ENCODE assay signal across 19 mouse cellular contexts in genomic region chr7:3709000-3709399, GRCm38 (mm10). TPM values are rescaled to one million over a fixed set of nuclear protein-coding genes. Genes with fewer than 3 reads are reported as not detected.
DNase-seq lines count a peak whose midpoint lies in the region; ATAC-seq and TF ChIP-seq lines count a peak whose summit lies in the region.
"Had no signal": no experiment of that assay in that cellular context is flagged by ENCODE, and none has a peak within 500 bp of the region (broad histone marks: within the 10 kb centered on the region; RNA-seq: fewer than 3 reads in every experiment).

No protein-coding gene starts in this region.

- no peak overlapping the region for H3K27ac ChIP-seq in limb, embryonic 11.5 days (replicated peaks; ENCODE audit: low read depth, low read length)
- H3K27ac ChIP-seq in limb, embryonic 10.5 days = no peak overlapping the region
- H3K27ac ChIP-seq in ES-E14 (ENCODE audit: insufficient read depth, low read depth, low read length, poor library complexity, severe bottlenecking) = no peak overlapping the region
- H3K27ac ChIP-seq in liver, embryonic 12.5 days = peak overlapping the region; percentile 30; the same call in 1 of the 2 replicates
- H3K27ac ChIP-seq in kidney, embryonic 15.5 days = no peak overlapping the region
- H3K27ac ChIP-seq: heart, embryonic 13.5 days; hindbrain, embryonic 14.5 days; intestine, embryonic 15.5 days; limb, embryonic 15.5 days; lung, embryonic 15.5 days had no signal

- ATAC-seq in limb, embryonic 11.5 days (ENCODE audit: insufficient number of reproducible peaks, low FRiP score, low TSS enrichment, low read depth) = no peak
- ATAC-seq in liver, embryonic 12.5 days = no peak
- no peak for ATAC-seq in frontal cortex, adult (ENCODE audit: low TSS enrichment)
- ATAC-seq in kidney, embryonic 15.5 days (replicated peaks; ENCODE audit: low FRiP score) = no peak
- ATAC-seq: intestine, embryonic 15.5 days had no signal

- H3K27me3 ChIP-seq in limb, embryonic 11.5 days (ENCODE audit: control insufficient read depth, insufficient read depth, low read length) = no peaks in the 10 kb centered on the region
- no peaks in the 10 kb centered on the region for H3K27me3 ChIP-seq in limb, embryonic 10.5 days (ENCODE audit: low read depth, poor library complexity, severe bottlenecking)
- H3K27me3 ChIP-seq in liver, embryonic 12.5 days (replicated peaks) = no peaks in the 10 kb centered on the region
- no peaks in the 10 kb centered on the region for H3K27me3 ChIP-seq in kidney, embryonic 15.5 days
- H3K27me3 ChIP-seq: heart, embryonic 13.5 days; intestine, embryonic 15.5 days; limb, embryonic 15.5 days; lung, embryonic 15.5 days had no signal

- DNase-seq in limb, embryonic 11.5 days (ENCODE audit: low spot score) = peak; percentile 24
- no peak for DNase-seq in limb, embryonic 10.5 days (ENCODE audit: low spot score)
- peak; percentile 40 for DNase-seq in ES-E14 (ENCODE audit: low read depth, low spot score)
- no peak for DNase-seq in kidney, postnatal 4 days
- DNase-seq: cerebellum, adult 9-10 months; gastrocnemius, postnatal 14 days; heart, adult 18-20 months; midbrain, embryonic 14.5 days; right cerebral cortex, postnatal 25 days; thymus, postnatal 4 days had no signal

- H3K4me2 ChIP-seq in limb, embryonic 11.5 days (ENCODE audit: low read depth, severe bottlenecking) = no peak overlapping the region
- H3K4me2 ChIP-seq in liver, embryonic 12.5 days = no peak overlapping the region
- no peak overlapping the region for H3K4me2 ChIP-seq in kidney, embryonic 15.5 days
- H3K4me2 ChIP-seq: heart, embryonic 13.5 days; hindbrain, embryonic 14.5 days; intestine, embryonic 15.5 days; limb, embryonic 15.5 days; lung, embryonic 15.5 days had no signal

- H3K9ac ChIP-seq in limb, embryonic 11.5 days (ENCODE audit: low read length) = no peak overlapping the region
- H3K9ac ChIP-seq in ES-E14 (ENCODE audit: insufficient read depth, low read depth, low read length, poor library complexity, severe bottlenecking) = no peak overlapping the region
- no peak overlapping the region for H3K9ac ChIP-seq in liver, embryonic 12.5 days
- no peak overlapping the region for H3K9ac ChIP-seq in kidney, embryonic 15.5 days
- H3K9ac ChIP-seq: heart, embryonic 13.5 days; hindbrain, embryonic 14.5 days; intestine, embryonic 15.5 days; limb, embryonic 15.5 days; lung, embryonic 15.5 days had no signal

- H3K4me1 ChIP-seq in limb, embryonic 11.5 days (ENCODE audit: control insufficient read depth, insufficient read depth, low read length) = peaks cover 3% of the 10 kb centered on the region; the same call in 1 of the 2 replicates
- peaks cover 9% of the 10 kb centered on the region for H3K4me1 ChIP-seq in limb, embryonic 10.5 days
- no peaks in the 10 kb centered on the region for H3K4me1 ChIP-seq in ES-E14 (ENCODE audit: control insufficient read depth in 2 of 2, insufficient read depth in 2 of 2, low read length in 2 of 2, poor library complexity in 1 of 2)
- H3K4me1 ChIP-seq in liver, embryonic 12.5 days = peaks cover 23% of the 10 kb centered on the region
- peaks cover 20% of the 10 kb centered on the region for H3K4me1 ChIP-seq in kidney, embryonic 15.5 days

- no peaks in the 10 kb centered on the region for H3K9me3 ChIP-seq in limb, embryonic 11.5 days (ENCODE audit: control insufficient read depth, low read length)
- H3K9me3 ChIP-seq in limb, embryonic 10.5 days (replicated peaks) = no peaks in the 10 kb centered on the region
- no peaks in the 10 kb centered on the region for H3K9me3 ChIP-seq in ES-E14 (ENCODE audit: control insufficient read depth, insufficient read depth, low read depth, low read length)
- H3K9me3 ChIP-seq in liver, embryonic 12.5 days (replicated peaks) = no peaks in the 10 kb centered on the region
- no peaks in the 10 kb centered on the region for H3K9me3 ChIP-seq in kidney, embryonic 15.5 days (replicated peaks)
- H3K9me3 ChIP-seq: G1E; heart, embryonic 13.5 days; intestine, embryonic 15.5 days; limb, embryonic 15.5 days; lung, embryonic 15.5 days had no signal

- peaks cover 14% of the 10 kb centered on the region for H3K36me3 ChIP-seq in limb, embryonic 11.5 days (ENCODE audit: control insufficient read depth, insufficient read depth, low read length)
- peaks cover 41% of the 10 kb centered on the region for H3K36me3 ChIP-seq in limb, embryonic 10.5 days
- peaks cover 31% of the 10 kb centered on the region for H3K36me3 ChIP-seq in ES-E14 (ENCODE audit: control insufficient read depth, insufficient read depth, low read length, poor library complexity, severe bottlenecking)
- peaks cover 41% of the 10 kb centered on the region for H3K36me3 ChIP-seq in liver, embryonic 12.5 days
- H3K36me3 ChIP-seq in kidney, embryonic 15.5 days = peaks cover 31% of the 10 kb centered on the region

- 87% methylated on average over 1 of the region's 1 CpGs for WGBS in limb, embryonic 11.5 days
- WGBS in limb, embryonic 10.5 days = 81% methylated on average over 1 of the region's 1 CpGs
- WGBS in liver, embryonic 12.5 days (ENCODE audit: insufficient replicate concordance) = 67% methylated on average over 1 of the region's 1 CpGs
- 75% methylated on average over 1 of the region's 1 CpGs for WGBS in kidney, embryonic 15.5 days

- no peak overlapping the region for H3K4me3 ChIP-seq in limb, embryonic 11.5 days (ENCODE audit: low read depth, low read length)
- H3K4me3 ChIP-seq in limb, embryonic 10.5 days = no peak overlapping the region
- no peak overlapping the region for H3K4me3 ChIP-seq in ES-E14 (ENCODE audit: insufficient read depth in 1 of 2, low read depth in 1 of 2, low read length in 2 of 2, poor library complexity in 1 of 2, severe bottlenecking in 1 of 2)
- H3K4me3 ChIP-seq in liver, embryonic 12.5 days = no peak overlapping the region
- no peak overlapping the region for H3K4me3 ChIP-seq in kidney, embryonic 15.5 days (replicated peaks)
- H3K4me3 ChIP-seq: heart, embryonic 13.5 days; intestine, embryonic 15.5 days; limb, embryonic 15.5 days; lung, embryonic 15.5 days had no signal

- in situ Hi-C loops in ES-E14 (cut with MboI; ENCODE audit: low sequenced_read_pairs in 2 of 2, unreplicated experiment in 2 of 2) = no loop called here

TF ChIP-seq in ES-E14, 5 proteins besides CTCF, POLR2A, EP300 and RAD21:
- TF ChIP-seq HCFC1 (IDR thresholded peaks at IDR 0.05; ENCODE audit: borderline replicate concordance, insufficient read depth, low read length) (no peak), MAFK (IDR thresholded peaks at IDR 0.05; ENCODE audit: insufficient read depth, low read depth, low read length) (no peak), CHD2 (IDR thresholded peaks at IDR 0.05; ENCODE audit: low read depth, low read length) (no peak; the same call in 1 of the 2 replicates), ZC3H11A (IDR thresholded peaks at IDR 0.05; ENCODE audit: borderline replicate concordance, low read depth, low read length) (no peak), ZNF384 (IDR thresholded peaks at IDR 0.05; ENCODE audit: low read depth, low read length) (no peak)

RNA-seq across cellular contexts. Expression of gene Rps9, which starts 5.2 kb away (rescaled TPM):
- 1,472 and 1,559 TPM in 2 replicates for polyA plus RNA-seq in limb, embryonic 11.5 days (2014; fragmentation: Nextera tagmentation; extraction: Ambion mirVana)
- 1,366 and 1,587 TPM in 2 replicates for polyA plus RNA-seq in limb, embryonic 10.5 days (2016; fragmentation: Nextera tagmentation; extraction: Ambion mirVana)
- 2,173 and 2,308 TPM in 2 replicates for total RNA-seq in ES-E14 (2012; rRNA removed)
- 1,310 and 1,334 TPM in 2 replicates for polyA plus RNA-seq in liver, embryonic 12.5 days (2016; fragmentation: Nextera tagmentation; extraction: Ambion mirVana)
- 1,518 and 1,652 TPM in 2 replicates for polyA plus RNA-seq in kidney, embryonic 15.5 days (2015; fragmentation: Nextera tagmentation; extraction: Ambion mirVana)

RNA-seq across cellular contexts. Expression of gene Pirb, which starts 11.2 kb away (rescaled TPM):
- 0.13 TPM in 1 of 2 replicates, not detected in the other for polyA plus RNA-seq in limb, embryonic 11.5 days (2014; fragmentation: Nextera tagmentation; extraction: Ambion mirVana)
- polyA plus RNA-seq in limb, embryonic 10.5 days (2016; fragmentation: Nextera tagmentation; extraction: Ambion mirVana) = 0.08 and 0.13 TPM in 2 replicates
- 0.09 TPM in 1 of 2 replicates, not detected in the other for total RNA-seq in ES-E14 (2012; rRNA removed)
- 0.91 and 0.94 TPM in 2 replicates for polyA plus RNA-seq in liver, embryonic 12.5 days (2016; fragmentation: Nextera tagmentation; extraction: Ambion mirVana)
- 0.68 and 1.1 TPM in 2 replicates for polyA plus RNA-seq in kidney, embryonic 15.5 days (2015; fragmentation: Nextera tagmentation; extraction: Ambion mirVana)

RNA-seq across cellular contexts. Expression of gene Mboat7, which starts 15.7 kb away (rescaled TPM):
- polyA plus RNA-seq in limb, embryonic 11.5 days (2014; fragmentation: Nextera tagmentation; extraction: Ambion mirVana) = 36.7 and 41.2 TPM in 2 replicates
- polyA plus RNA-seq in limb, embryonic 10.5 days (2016; fragmentation: Nextera tagmentation; extraction: Ambion mirVana) = 39.0 and 46.5 TPM in 2 replicates
- total RNA-seq in ES-E14 (2012; rRNA removed) = 34.4 and 55.9 TPM in 2 replicates
- polyA plus RNA-seq in liver, embryonic 12.5 days (2016; fragmentation: Nextera tagmentation; extraction: Ambion mirVana) = 24.9 and 27.5 TPM in 2 replicates
- 56.9 and 59.6 TPM in 2 replicates for polyA plus RNA-seq in kidney, embryonic 15.5 days (2015; fragmentation: Nextera tagmentation; extraction: Ambion mirVana)

RNA-seq across cellular contexts. Expression of gene Tsen34, which starts 16.3 kb away (rescaled TPM):
- polyA plus RNA-seq in limb, embryonic 11.5 days (2014; fragmentation: Nextera tagmentation; extraction: Ambion mirVana) = 289 TPM in 2 replicates
- 328 and 357 TPM in 2 replicates for polyA plus RNA-seq in limb, embryonic 10.5 days (2016; fragmentation: Nextera tagmentation; extraction: Ambion mirVana)
- total RNA-seq in ES-E14 (2012; rRNA removed) = 79.0 and 90.2 TPM in 2 replicates
- polyA plus RNA-seq in liver, embryonic 12.5 days (2016; fragmentation: Nextera tagmentation; extraction: Ambion mirVana) = 59.0 and 60.3 TPM in 2 replicates
- polyA plus RNA-seq in kidney, embryonic 15.5 days (2015; fragmentation: Nextera tagmentation; extraction: Ambion mirVana) = 274 and 286 TPM in 2 replicates

RNA-seq across cellular contexts. Expression of gene Tmc4, which starts 31.6 kb away (rescaled TPM):
- 3.6 and 4.2 TPM in 2 replicates for polyA plus RNA-seq in limb, embryonic 11.5 days (2014; fragmentation: Nextera tagmentation; extraction: Ambion mirVana)
- polyA plus RNA-seq in limb, embryonic 10.5 days (2016; fragmentation: Nextera tagmentation; extraction: Ambion mirVana) = 4.2 and 5.0 TPM in 2 replicates
- total RNA-seq in ES-E14 (2012; rRNA removed) = 2.9 and 5.3 TPM in 2 replicates
- polyA plus RNA-seq in liver, embryonic 12.5 days (2016; fragmentation: Nextera tagmentation; extraction: Ambion mirVana) = 6.9 and 8.1 TPM in 2 replicates
- polyA plus RNA-seq in kidney, embryonic 15.5 days (2015; fragmentation: Nextera tagmentation; extraction: Ambion mirVana) = 20.4 and 23.9 TPM in 2 replicates

Comparison
In these comparisons a context has a peak if more than half of its experiments do, and no peak if none do; other contexts are left out.
1. DNase-seq: peak in limb, embryonic 11.5 days (single experiment) and ES-E14 (single experiment); none in limb, embryonic 10.5 days (single experiment) and kidney, postnatal 4 days (0 of 2).